Mouse (Mus musculus): ENCODE measurements at regions not wholly inside any gene's neighbourhood (a gene's known extent, or its start where the extent isn't known, plus 50 kb on each side); places are given as distances from the start of the nearest gene placed in this dataset.

DNA sequence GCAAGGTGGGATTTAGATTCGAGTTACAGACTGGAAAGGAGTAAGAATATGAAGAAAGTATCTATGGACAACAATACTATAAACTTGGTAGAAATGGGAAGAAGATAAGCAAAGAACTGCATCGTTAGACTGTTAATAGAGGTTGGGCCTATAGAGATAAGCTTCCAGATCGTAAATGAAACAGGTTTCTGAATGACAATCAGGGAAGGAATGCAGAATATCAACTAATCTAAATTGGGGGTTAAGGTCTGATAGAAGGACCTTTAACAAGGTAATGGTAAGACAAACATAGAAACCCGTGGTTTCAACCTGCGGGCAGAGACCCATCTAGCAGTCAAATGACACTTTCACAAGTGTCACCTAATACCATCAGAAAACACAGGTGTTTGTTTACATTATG is 201.5 kb downstream of the Snx13 start:
- TF ChIP-seq CTCF (IDR thresholded peaks at IDR 0.05; ENCODE audit: low read depth, low read length), result no peak
- TF ChIP-seq POLR2A (IDR thresholded peaks at IDR 0.05; ENCODE audit: extremely low read depth, insufficient read depth, low read length), result no peak

All from liver, adult 2 months (tissue).